ENCODE assay signal across 13 mouse cellular contexts in the genomic region with DNA sequence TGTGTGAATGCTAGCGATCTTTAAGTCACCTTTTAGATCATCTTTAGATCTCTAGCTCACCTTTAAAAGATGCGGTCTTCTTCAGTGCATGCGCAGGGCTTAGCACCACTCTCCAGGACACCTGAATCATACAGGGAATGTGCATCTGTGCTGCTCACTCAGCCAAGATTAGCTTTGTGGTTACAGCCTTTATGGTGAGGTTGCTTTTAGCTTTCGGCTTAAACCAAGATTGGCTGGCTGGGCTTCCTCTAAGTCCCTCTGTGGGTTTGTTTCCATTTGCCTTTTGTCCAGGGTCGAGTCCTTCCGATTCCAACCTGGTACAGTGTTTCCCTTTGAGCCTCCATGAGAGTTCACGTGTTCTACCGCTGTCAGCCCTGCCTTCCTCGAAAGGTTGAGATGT. TPM values are rescaled to one million over a fixed set of nuclear protein-coding genes. Genes with fewer than 3 reads are reported as not detected.
DNase-seq lines count a peak whose midpoint lies in the region; ATAC-seq and TF ChIP-seq lines count a peak whose summit lies in the region.
"Had no signal": no experiment of that assay in that cellular context is flagged by ENCODE, and none has a peak within 500 bp of the region (broad histone marks: within the 10 kb centered on the region; RNA-seq: fewer than 3 reads in every experiment).

No protein-coding gene starts in this region.

- no peak for TF ChIP-seq CTCF in heart, postnatal 0 days (IDR thresholded peaks at IDR 0.05; ENCODE audit: low read depth)
- TF ChIP-seq CTCF in C2C12 (IDR thresholded peaks at IDR 0.05; ENCODE audit: control insufficient read depth, insufficient read depth, insufficient read length) = no peak

- no peaks in the 10 kb centered on the region for H3K79me3 ChIP-seq in C2C12 (ENCODE audit: low read depth)

- no peak overlapping the region for H3K4me2 ChIP-seq in forebrain, embryonic 16.5 days (ENCODE audit: low read length)
- no peak overlapping the region for H3K4me2 ChIP-seq in forebrain, embryonic 14.5 days (ENCODE audit: low read length)
- H3K4me2 ChIP-seq in heart, postnatal 0 days (ENCODE audit: low read depth, low read length) = peak overlapping the region; percentile 5; the same call in 1 of the 2 replicates
- H3K4me2 ChIP-seq: forebrain, embryonic 15.5 days had no signal

- WGBS in forebrain, embryonic 16.5 days = 72% methylated on average over 9 of the region's 9 CpGs
- WGBS in forebrain, embryonic 14.5 days = 73% methylated on average over 9 of the region's 9 CpGs
- WGBS in heart, postnatal 0 days = 48% methylated on average over 9 of the region's 9 CpGs

- no peak overlapping the region for H3ac ChIP-seq in C2C12 (ENCODE audit: control insufficient read depth, insufficient read length, low read depth)

- H3K9ac ChIP-seq in forebrain, embryonic 16.5 days (replicated peaks; ENCODE audit: low read depth, low read length) = no peak overlapping the region
- H3K9ac ChIP-seq in forebrain, embryonic 14.5 days (ENCODE audit: low read length) = no peak overlapping the region
- 0 out of 2 replicates have a peak overlapping the region, but pooled peaks have one; percentile 1 for H3K9ac ChIP-seq in heart, postnatal 0 days (replicated peaks; ENCODE audit: low read depth, low read length)
- H3K9ac ChIP-seq: forebrain, embryonic 15.5 days had no signal

- ATAC-seq in forebrain, embryonic 16.5 days = no peak
- no peak for ATAC-seq in forebrain, embryonic 14.5 days
- no peak for ATAC-seq in heart, postnatal 0 days (ENCODE audit: insufficient read depth, low read depth)
- ATAC-seq: CD4-positive, CD25-positive, alpha-beta regulatory T cell, adult 4 months; forebrain, embryonic 15.5 days; hindbrain, embryonic 16.5 days had no signal

- no peak overlapping the region for H3K4me3 ChIP-seq in forebrain, embryonic 16.5 days (replicated peaks; ENCODE audit: low read length)
- no peak overlapping the region for H3K4me3 ChIP-seq in forebrain, embryonic 14.5 days (ENCODE audit: low read depth, low read length)
- no peak overlapping the region for H3K4me3 ChIP-seq in heart, postnatal 0 days (ENCODE audit: low read depth, low read length)
- no peak overlapping the region for H3K4me3 ChIP-seq in C2C12 (ENCODE audit: insufficient read depth, poor library complexity, severe bottlenecking)
- no peak overlapping the region for H3K4me3 ChIP-seq in brown adipose tissue, adult 24 weeks (ENCODE audit: insufficient read depth, low read depth, low read length)
- H3K4me3 ChIP-seq: forebrain, embryonic 15.5 days had no signal

- peaks cover 32% of the 10 kb centered on the region for H3K4me1 ChIP-seq in forebrain, embryonic 16.5 days (replicated peaks; ENCODE audit: control insufficient read depth, insufficient read depth, low read length)
- H3K4me1 ChIP-seq in forebrain, embryonic 14.5 days (ENCODE audit: control insufficient read depth, insufficient read depth, low read length) = peaks cover 12% of the 10 kb centered on the region; the same call in 1 of the 2 replicates
- peaks cover 37% of the 10 kb centered on the region for H3K4me1 ChIP-seq in heart, postnatal 0 days (ENCODE audit: control insufficient read depth, insufficient read depth)
- H3K4me1 ChIP-seq in brown adipose tissue, adult 24 weeks (ENCODE audit: control insufficient read depth, insufficient read depth, insufficient read length, low read length) = peaks cover 49% of the 10 kb centered on the region

- no peak for DNase-seq in forebrain, embryonic 14.5 days (ENCODE audit: low spot score)
- no peak for DNase-seq in heart, postnatal 0 days (ENCODE audit: low spot score)
- DNase-seq in heart, adult 9 months (ENCODE audit: low spot score in 2 of 2) = no peak
- DNase-seq in kidney, adult 8-10 months = no peak
- DNase-seq: gastrocnemius, postnatal 10 days; liver; lung, adult 2 months had no signal

- TF ChIP-seq EP300 in heart, postnatal 0 days (IDR thresholded peaks at IDR 0.05; ENCODE audit: low read depth) = no peak

- H3K36me3 ChIP-seq in forebrain, embryonic 16.5 days (ENCODE audit: control insufficient read depth, insufficient read depth) = no peaks in the 10 kb centered on the region
- H3K36me3 ChIP-seq in forebrain, embryonic 14.5 days (ENCODE audit: control insufficient read depth, insufficient read depth, low read length) = peaks cover 13% of the 10 kb centered on the region; the same call in 1 of the 2 replicates
- H3K36me3 ChIP-seq in heart, postnatal 0 days (replicated peaks; ENCODE audit: control insufficient read depth, insufficient read depth, low read length) = peaks cover 16% of the 10 kb centered on the region; the same call in 1 of the 2 replicates
- no peaks in the 10 kb centered on the region for H3K36me3 ChIP-seq in C2C12 (ENCODE audit: control insufficient read depth, insufficient read depth)
- H3K36me3 ChIP-seq: forebrain, embryonic 15.5 days had no signal

- H3K27ac ChIP-seq in forebrain, embryonic 16.5 days (ENCODE audit: low read length) = peak overlapping the region; percentile 33; the same call in 1 of the 2 replicates
- no peak overlapping the region for H3K27ac ChIP-seq in forebrain, embryonic 14.5 days (ENCODE audit: low read depth, low read length)
- H3K27ac ChIP-seq in heart, postnatal 0 days (ENCODE audit: low read depth) = peak overlapping the region; percentile 62
- H3K27ac ChIP-seq in brown adipose tissue, adult 24 weeks (replicated peaks; ENCODE audit: low read depth, low read length) = peak overlapping the region; percentile 67
- H3K27ac ChIP-seq: forebrain, embryonic 15.5 days had no signal

- H3K9me3 ChIP-seq in forebrain, embryonic 16.5 days (ENCODE audit: control insufficient read depth, low read length) = no peaks in the 10 kb centered on the region
- no peaks in the 10 kb centered on the region for H3K9me3 ChIP-seq in forebrain, embryonic 14.5 days (replicated peaks; ENCODE audit: control insufficient read depth, low read length)
- H3K9me3 ChIP-seq in heart, postnatal 0 days (replicated peaks; ENCODE audit: control insufficient read depth, low read length) = no peaks in the 10 kb centered on the region
- H3K9me3 ChIP-seq: forebrain, embryonic 15.5 days had no signal

- no peaks in the 10 kb centered on the region for H3K79me2 ChIP-seq in C2C12 (ENCODE audit: control insufficient read depth, insufficient read depth)

- H3K27me3 ChIP-seq in forebrain, embryonic 16.5 days (replicated peaks; ENCODE audit: control insufficient read depth, insufficient read depth, low read length) = no peaks in the 10 kb centered on the region
- no peaks in the 10 kb centered on the region for H3K27me3 ChIP-seq in forebrain, embryonic 14.5 days (replicated peaks; ENCODE audit: control insufficient read depth, insufficient read depth, low read length)
- no peaks in the 10 kb centered on the region for H3K27me3 ChIP-seq in heart, postnatal 0 days (ENCODE audit: control insufficient read depth, insufficient read depth, low read length)
- no peaks in the 10 kb centered on the region for H3K27me3 ChIP-seq in C2C12 (ENCODE audit: control insufficient read depth, insufficient read depth, insufficient read length)
- H3K27me3 ChIP-seq: forebrain, embryonic 15.5 days had no signal

TF ChIP-seq in C2C12, 6 proteins besides CTCF, POLR2A, EP300 and RAD21:
- TF ChIP-seq MYOD1 (IDR thresholded peaks at IDR 0.05; ENCODE audit: control insufficient read depth, insufficient read length, low read depth) (peak; percentile 58), MAX (IDR thresholded peaks at IDR 0.05) (no peak)

RNA-seq across cellular contexts. Expression of gene Heg1, which starts 20.1 kb away (rescaled TPM):
- 18.6 and 19.7 TPM in 2 replicates for polyA plus RNA-seq in forebrain, embryonic 16.5 days (2015; fragmentation: Nextera tagmentation; extraction: Ambion mirVana)
- 14.3 and 15.0 TPM in 2 replicates for polyA plus RNA-seq in forebrain, embryonic 14.5 days (2014; fragmentation: Nextera tagmentation; extraction: Ambion mirVana)
- 93.7 and 94.2 TPM in 2 replicates for total RNA-seq in heart, postnatal 0 days (2014; rRNA removed; ENCODE audit: low replicate concordance)
- 24.5 and 28.7 TPM in 2 replicates for polyA plus RNA-seq in heart, postnatal 0 days (2015; fragmentation: Nextera tagmentation; extraction: Ambion mirVana)
- polyA plus RNA-seq in C2C12 (2012; fragmentation: generic; extraction: Trizol) = 4.4 TPM
- 23.0 and 34.7 TPM in 2 replicates for polyA plus RNA-seq in brown adipose tissue, adult 24 weeks (2012; ENCODE audit: insufficient read depth, insufficient read length, missing spikeins)
